Mouse (Mus musculus): ENCODE measurements at regions not wholly inside any gene's neighbourhood (a gene's known extent, or its start where the extent isn't known, plus 50 kb on each side); places are given as distances from the start of the nearest gene placed in this dataset.

DNA sequence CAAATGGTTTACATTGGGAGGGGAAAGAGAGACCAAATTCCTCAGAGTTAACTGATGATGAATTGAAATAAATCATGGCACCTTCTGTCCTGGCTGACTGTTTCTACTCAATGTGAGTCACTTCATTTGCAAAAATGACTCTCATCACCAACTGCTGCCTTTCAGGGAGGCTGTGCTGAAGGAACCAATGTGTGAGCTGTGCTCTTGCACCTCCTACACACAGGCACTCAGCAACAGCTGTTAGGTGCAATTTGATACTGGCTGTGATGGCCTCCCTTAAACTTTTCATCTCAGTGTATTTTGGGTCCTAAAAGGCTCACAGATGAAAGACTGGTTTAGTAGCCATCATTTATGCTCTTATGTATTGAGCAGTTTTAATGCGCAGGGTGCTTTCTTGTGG lies 209.0 kb upstream of the Gm49339 start:
- Histone ChIP-seq H3K4me3 (ENCODE audit: low read depth, low read length) (no peak overlapping the region), H3K9me3 (replicated peaks; ENCODE audit: control insufficient read depth, insufficient read depth, low read length, poor library complexity, severe bottlenecking) (no peaks in the 10 kb centered on the region), H3K27me3 (ENCODE audit: control insufficient read depth, insufficient read depth, low read length, poor library complexity, severe bottlenecking) (no peaks in the 10 kb centered on the region), H3K4me1 (ENCODE audit: control insufficient read depth, insufficient read depth, low read length) (no peaks in the 10 kb centered on the region), H3K36me3 (ENCODE audit: control insufficient read depth, insufficient read depth, low read length, poor library complexity, severe bottlenecking) (no peaks in the 10 kb centered on the region), H3K9ac (ENCODE audit: low read depth, poor library complexity, severe bottlenecking) (no peak overlapping the region), H3K27ac (ENCODE audit: insufficient read depth, low read length) (no peak overlapping the region)
- TF ChIP-seq EP300 (IDR thresholded peaks at IDR 0.05; ENCODE audit: insufficient read depth, low read depth, low read length), result no peak
- TF ChIP-seq POLR2A (IDR thresholded peaks at IDR 0.05; ENCODE audit: insufficient read depth, low read length), result no peak
- TF ChIP-seq CTCF (IDR thresholded peaks at IDR 0.05; ENCODE audit: low read depth, low read length), result no peak

DNA sequence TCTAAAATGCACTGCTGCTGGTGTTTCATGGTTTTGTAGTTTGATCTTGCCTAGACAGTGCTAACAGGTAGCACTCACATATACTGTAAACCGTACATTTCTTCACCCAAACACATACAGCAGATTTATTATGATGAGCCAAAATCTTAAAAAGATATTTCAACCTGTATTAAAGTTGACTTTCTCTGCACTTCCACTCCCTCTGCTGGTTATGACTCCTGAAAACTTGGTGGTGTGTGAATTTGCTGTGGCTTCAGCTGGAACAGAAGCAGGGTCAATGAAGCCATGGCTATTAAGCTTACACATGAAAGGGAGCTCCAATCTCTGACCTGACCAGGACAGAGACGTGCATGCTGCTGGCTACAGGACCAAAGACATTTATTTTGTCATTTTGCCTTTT lies 202.2 kb upstream of the Gm49339 start:
- no peak overlapping the region for H3K27ac ChIP-seq (ENCODE audit: insufficient read depth, low read length)
- TF ChIP-seq EP300 (IDR thresholded peaks at IDR 0.05; ENCODE audit: insufficient read depth, low read depth, low read length), result no peak
- TF ChIP-seq CTCF (IDR thresholded peaks at IDR 0.05; ENCODE audit: low read depth, low read length), result no peak
- no peak for TF ChIP-seq POLR2A (IDR thresholded peaks at IDR 0.05; ENCODE audit: insufficient read depth, low read length)
- H3K9ac ChIP-seq (ENCODE audit: low read depth, poor library complexity, severe bottlenecking), result no peak overlapping the region
- no peak overlapping the region for H3K4me3 ChIP-seq (ENCODE audit: low read depth, low read length)
- H3K9me3 ChIP-seq (replicated peaks; ENCODE audit: control insufficient read depth, insufficient read depth, low read length, poor library complexity, severe bottlenecking), result no peaks in the 10 kb centered on the region
- H3K36me3 ChIP-seq (ENCODE audit: control insufficient read depth, insufficient read depth, low read length, poor library complexity, severe bottlenecking), result no peaks in the 10 kb centered on the region
- no peaks in the 10 kb centered on the region for H3K27me3 ChIP-seq (ENCODE audit: control insufficient read depth, insufficient read depth, low read length, poor library complexity, severe bottlenecking)
- H3K4me1 ChIP-seq (ENCODE audit: control insufficient read depth, insufficient read depth, low read length), result no peaks in the 10 kb centered on the region

DNA sequence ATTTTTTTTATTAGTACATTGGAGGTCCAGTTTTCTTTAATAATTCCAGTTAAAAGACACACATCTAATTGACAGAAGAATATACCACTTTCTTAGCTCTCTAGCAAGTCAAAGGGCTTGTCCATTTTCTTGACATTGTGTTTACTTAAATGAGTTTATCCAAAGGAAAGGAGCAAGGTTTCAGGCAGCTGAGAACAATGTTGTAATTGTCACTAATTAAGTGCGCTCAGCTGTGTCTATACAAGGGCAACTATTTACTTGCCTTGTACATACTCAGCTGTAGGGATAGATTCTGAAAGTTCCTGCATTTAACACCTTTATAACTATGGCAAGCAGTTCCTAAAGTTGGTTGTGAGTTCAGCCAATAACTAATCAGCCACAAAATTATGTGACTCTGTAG lies 198.0 kb upstream of the Gm49339 start:
- Histone ChIP-seq H3K27me3 (ENCODE audit: control insufficient read depth, insufficient read depth, low read length, poor library complexity, severe bottlenecking) (no peaks in the 10 kb centered on the region), H3K4me1 (ENCODE audit: control insufficient read depth, insufficient read depth, low read length) (no peaks in the 10 kb centered on the region), H3K36me3 (ENCODE audit: control insufficient read depth, insufficient read depth, low read length, poor library complexity, severe bottlenecking) (no peaks in the 10 kb centered on the region), H3K9me3 (replicated peaks; ENCODE audit: control insufficient read depth, insufficient read depth, low read length, poor library complexity, severe bottlenecking) (no peaks in the 10 kb centered on the region), H3K27ac (ENCODE audit: insufficient read depth, low read length) (no peak overlapping the region), H3K9ac (ENCODE audit: low read depth, poor library complexity, severe bottlenecking) (no peak overlapping the region), H3K4me3 (ENCODE audit: low read depth, low read length) (no peak overlapping the region)
- TF ChIP-seq EP300 (IDR thresholded peaks at IDR 0.05; ENCODE audit: insufficient read depth, low read depth, low read length), result no peak

DNA sequence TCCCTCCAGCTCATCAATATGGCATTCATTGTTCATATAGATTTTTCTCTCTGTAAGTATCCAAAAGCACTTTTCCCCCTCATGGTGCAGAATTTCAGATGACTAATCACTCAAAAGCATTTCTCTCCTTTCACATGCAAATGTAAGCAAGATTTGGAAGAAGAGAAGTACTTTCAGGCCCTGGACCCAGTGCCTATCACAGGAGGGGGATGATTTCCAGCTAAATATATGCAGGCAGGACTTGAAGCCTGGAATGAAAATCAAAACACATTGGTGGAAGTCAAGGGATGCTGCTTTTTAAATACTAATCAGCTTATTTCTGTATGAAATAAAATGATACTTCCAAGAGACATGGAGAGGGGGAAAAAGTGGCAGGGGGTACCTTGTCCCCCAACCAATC lies 195.9 kb upstream of the Gm49339 start:
- H3K36me3 ChIP-seq (ENCODE audit: control insufficient read depth, insufficient read depth, low read length, poor library complexity, severe bottlenecking), result no peaks in the 10 kb centered on the region
- no peaks in the 10 kb centered on the region for H3K9me3 ChIP-seq (replicated peaks; ENCODE audit: control insufficient read depth, insufficient read depth, low read length, poor library complexity, severe bottlenecking)
- H3K27me3 ChIP-seq (ENCODE audit: control insufficient read depth, insufficient read depth, low read length, poor library complexity, severe bottlenecking), result no peaks in the 10 kb centered on the region
- H3K27ac ChIP-seq (ENCODE audit: insufficient read depth, low read length), result no peak overlapping the region
- no peak overlapping the region for H3K9ac ChIP-seq (ENCODE audit: low read depth, poor library complexity, severe bottlenecking)
- no peak overlapping the region for H3K4me3 ChIP-seq (ENCODE audit: low read depth, low read length)
- no peaks in the 10 kb centered on the region for H3K4me1 ChIP-seq (ENCODE audit: control insufficient read depth, insufficient read depth, low read length)
- TF ChIP-seq CTCF (IDR thresholded peaks at IDR 0.05; ENCODE audit: low read depth, low read length) (no peak), EP300 (IDR thresholded peaks at IDR 0.05; ENCODE audit: insufficient read depth, low read depth, low read length) (no peak), POLR2A (IDR thresholded peaks at IDR 0.05; ENCODE audit: insufficient read depth, low read length) (no peak)

DNA sequence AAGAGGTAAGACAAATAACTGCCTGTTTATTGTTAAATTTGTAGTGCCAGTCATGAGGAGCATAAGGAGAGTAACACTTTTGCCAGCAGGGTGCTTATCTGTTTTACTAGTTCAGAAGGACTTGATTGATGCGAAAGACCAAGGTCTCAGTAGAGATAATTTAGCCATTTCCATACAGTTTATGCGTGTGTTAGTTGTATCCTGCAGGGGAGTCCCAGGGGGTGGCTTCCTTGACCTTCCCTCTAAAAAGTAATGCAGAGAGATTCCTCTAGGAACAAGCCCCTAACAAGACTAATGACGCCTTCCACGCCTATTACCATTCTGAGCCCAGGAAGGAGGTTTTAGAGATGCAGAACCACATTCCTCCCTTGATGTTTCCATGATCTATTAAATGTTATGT lies 192.6 kb upstream of the Gm49339 start:
- Histone ChIP-seq H3K27ac (ENCODE audit: insufficient read depth, low read length) (no peak overlapping the region), H3K36me3 (ENCODE audit: control insufficient read depth, insufficient read depth, low read length, poor library complexity, severe bottlenecking) (no peaks in the 10 kb centered on the region), H3K4me3 (ENCODE audit: low read depth, low read length) (no peak overlapping the region), H3K27me3 (ENCODE audit: control insufficient read depth, insufficient read depth, low read length, poor library complexity, severe bottlenecking) (no peaks in the 10 kb centered on the region), H3K4me1 (ENCODE audit: control insufficient read depth, insufficient read depth, low read length) (no peaks in the 10 kb centered on the region), H3K9me3 (replicated peaks; ENCODE audit: control insufficient read depth, insufficient read depth, low read length, poor library complexity, severe bottlenecking) (no peaks in the 10 kb centered on the region), H3K9ac (ENCODE audit: low read depth, poor library complexity, severe bottlenecking) (no peak overlapping the region)
- TF ChIP-seq EP300 (IDR thresholded peaks at IDR 0.05; ENCODE audit: insufficient read depth, low read depth, low read length), result no peak
- no peak for TF ChIP-seq POLR2A (IDR thresholded peaks at IDR 0.05; ENCODE audit: insufficient read depth, low read length)
- no peak for TF ChIP-seq CTCF (IDR thresholded peaks at IDR 0.05; ENCODE audit: low read depth, low read length)

DNA sequence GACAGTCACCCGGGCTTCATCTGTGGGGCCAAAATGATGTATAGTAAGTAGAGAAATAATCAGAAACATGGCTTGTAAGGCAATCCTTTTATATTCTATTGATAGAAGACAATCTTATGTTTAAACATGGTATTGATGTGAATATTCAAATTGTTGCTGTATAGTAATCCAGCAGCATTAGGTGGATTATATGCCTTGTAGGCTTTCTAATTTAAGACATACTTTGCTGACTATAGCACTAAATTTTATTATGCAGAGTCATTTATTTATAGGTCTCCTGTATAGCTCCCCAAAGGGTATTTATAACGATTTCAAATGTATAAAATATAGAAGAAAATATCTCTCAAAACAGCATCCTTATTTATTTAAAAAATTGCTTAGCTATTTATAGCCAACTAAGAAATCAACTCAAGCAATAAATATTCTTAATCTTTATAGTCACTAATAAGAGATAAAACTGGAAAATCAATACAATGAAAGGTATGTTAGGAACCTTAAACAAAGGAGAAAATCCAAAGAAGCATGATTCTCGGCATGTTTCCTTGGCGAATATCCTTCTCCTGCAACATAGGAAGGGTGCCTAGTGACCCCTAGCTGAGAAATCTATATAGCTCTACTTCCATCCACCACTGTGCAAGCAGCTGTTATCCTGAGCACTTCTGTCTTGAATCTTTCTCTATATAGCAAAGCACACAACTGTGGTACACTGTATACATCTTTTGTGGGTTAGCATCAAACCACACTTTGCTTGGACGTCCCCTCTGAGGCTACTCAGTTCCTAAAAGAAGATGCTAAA lies 188.8 kb upstream of the Gm49339 start:
- no peak overlapping the region for H3K27ac ChIP-seq (ENCODE audit: insufficient read depth, low read length)
- no peak overlapping the region for H3K9ac ChIP-seq (ENCODE audit: low read depth, poor library complexity, severe bottlenecking)
- no peak overlapping the region for H3K4me3 ChIP-seq (ENCODE audit: low read depth, low read length)
- H3K9me3 ChIP-seq (replicated peaks; ENCODE audit: control insufficient read depth, insufficient read depth, low read length, poor library complexity, severe bottlenecking), result no peaks in the 10 kb centered on the region
- no peaks in the 10 kb centered on the region for H3K36me3 ChIP-seq (ENCODE audit: control insufficient read depth, insufficient read depth, low read length, poor library complexity, severe bottlenecking)
- no peaks in the 10 kb centered on the region for H3K4me1 ChIP-seq (ENCODE audit: control insufficient read depth, insufficient read depth, low read length)
- no peaks in the 10 kb centered on the region for H3K27me3 ChIP-seq (ENCODE audit: control insufficient read depth, insufficient read depth, low read length, poor library complexity, severe bottlenecking)
- TF ChIP-seq POLR2A (IDR thresholded peaks at IDR 0.05; ENCODE audit: insufficient read depth, low read length), result no peak
- TF ChIP-seq CTCF (IDR thresholded peaks at IDR 0.05; ENCODE audit: low read depth, low read length), result no peak
- no peak for TF ChIP-seq EP300 (IDR thresholded peaks at IDR 0.05; ENCODE audit: insufficient read depth, low read depth, low read length)
